Mouse (Mus musculus) E14TG2a.4 (cell line): ENCODE data around the gene Gca.

Experiments used
- CTCF ChIP-seq: conservative IDR thresholded peaks from 2 replicates; pipeline ENCODE4 v1.5.1; 2014; ENCODE audit warnings: low read length
- NANOG ChIP-seq: IDR thresholded peaks from 2 replicates; pipeline ENCODE4 v1.6.1; 2014; ENCODE audit warnings: borderline replicate concordance, low read length, mixed read lengths
- POU5F1 ChIP-seq: IDR thresholded peaks from 2 replicates; pipeline ENCODE4 v1.6.1; 2014; ENCODE audit warnings: low read length, borderline replicate concordance

- TF ChIP-seq NANOG: no peak
- no peak for TF ChIP-seq CTCF
- no peak for TF ChIP-seq POU5F1
Measured at GRCm38 (mm10) chr2:62709633-62710032, 45.5 kb downstream of the Gca start.
